Mouse (Mus musculus): Measurements from ENCODE around the gene Acadm. TPM values are rescaled to one million over a fixed set of nuclear protein-coding genes. Genes with fewer than 3 reads are reported as not detected.
A peak's percentile ranks its signal among the peaks of the same experiment; 100 is the strongest.

Acadm gene
- polyA plus RNA-seq, 1 experiment from 2014 or later: 57.6 TPM

DNA sequence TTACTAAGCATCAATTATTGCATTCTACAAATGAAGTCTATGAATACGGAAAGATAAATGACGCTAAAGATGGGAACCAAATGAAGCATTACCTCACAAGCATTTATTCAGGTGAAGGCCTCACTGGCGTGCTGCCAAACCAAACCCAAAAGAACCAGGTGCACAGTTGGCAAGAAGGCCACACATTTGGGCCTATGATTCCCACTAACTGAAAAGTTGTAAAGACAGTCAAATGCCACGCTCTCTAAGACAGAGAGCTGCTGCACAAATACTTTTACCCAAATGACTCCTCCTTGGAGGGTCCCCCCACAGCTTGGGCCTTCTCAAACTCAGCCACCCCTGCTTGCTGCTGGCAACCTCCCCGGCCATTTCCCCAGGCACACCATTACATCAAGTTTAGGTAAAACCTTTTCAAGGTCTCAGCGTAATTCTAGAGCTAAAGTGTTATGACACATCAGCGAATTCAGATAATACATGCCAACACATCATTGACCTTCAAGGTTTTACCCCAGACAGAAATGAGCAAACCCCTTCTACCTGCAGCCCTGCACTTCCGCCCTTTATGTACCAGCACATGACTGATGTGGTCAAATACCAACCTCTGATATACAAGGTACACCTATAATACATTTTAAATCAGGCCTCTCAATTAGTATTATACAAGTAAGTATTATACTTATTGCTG lies 33.1 kb downstream of the Acadm start:
- peak overlapping the region; percentile 89 for H3K4me3 ChIP-seq
- peak overlapping the region; percentile 87 for H3K4me2 ChIP-seq (replicated peaks)
- H3K9me3 ChIP-seq: no peaks in the 10 kb centered on the region
- ATAC-seq (ENCODE audit: low FRiP score, low read depth): no peak
- H3K27me3 ChIP-seq: no peaks in the 10 kb centered on the region
- peak overlapping the region; percentile 97 for H3K9ac ChIP-seq
- WGBS: 50% methylated on average over 8 of the region's 8 CpGs
- H3K4me1 ChIP-seq: peaks cover 48% of the 10 kb centered on the region
- H3K36me3 ChIP-seq: peaks cover 49% of the 10 kb centered on the region
- H3K27ac ChIP-seq: no peak overlapping the region

DNA sequence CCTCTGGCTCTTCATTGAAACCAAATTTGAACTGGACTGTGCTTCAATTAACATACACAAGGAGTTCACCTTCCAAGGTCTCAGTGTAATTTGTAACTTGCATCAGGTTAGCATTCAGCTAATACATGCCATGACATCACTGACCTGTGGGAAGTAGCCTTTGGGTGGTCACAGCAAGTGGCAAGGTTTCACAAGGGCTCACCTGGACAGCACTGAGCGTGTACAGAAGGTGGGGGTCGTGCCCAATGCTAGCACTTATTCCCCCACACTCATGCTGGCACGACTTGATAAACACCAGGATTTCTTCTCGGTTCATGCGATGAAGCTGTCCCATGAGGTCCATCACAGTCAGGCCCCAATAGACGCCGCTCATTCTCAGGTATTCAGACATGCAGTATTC lies 33.9 kb downstream of the Acadm start:
- Histone ChIP-seq H3K36me3 (peaks cover 58% of the 10 kb centered on the region), H3K9ac (peak overlapping the region; percentile 97), H3K4me2 (replicated peaks) (peak overlapping the region; percentile 87), H3K4me1 (peaks cover 48% of the 10 kb centered on the region), H3K27ac (no peak overlapping the region), H3K4me3 (peak overlapping the region; percentile 89), H3K27me3 (no peaks in the 10 kb centered on the region), H3K9me3 (no peaks in the 10 kb centered on the region)
- ATAC-seq (ENCODE audit: low FRiP score, low read depth): no peak
- 75% methylated on average over 7 of the region's 7 CpGs for WGBS

DNA sequence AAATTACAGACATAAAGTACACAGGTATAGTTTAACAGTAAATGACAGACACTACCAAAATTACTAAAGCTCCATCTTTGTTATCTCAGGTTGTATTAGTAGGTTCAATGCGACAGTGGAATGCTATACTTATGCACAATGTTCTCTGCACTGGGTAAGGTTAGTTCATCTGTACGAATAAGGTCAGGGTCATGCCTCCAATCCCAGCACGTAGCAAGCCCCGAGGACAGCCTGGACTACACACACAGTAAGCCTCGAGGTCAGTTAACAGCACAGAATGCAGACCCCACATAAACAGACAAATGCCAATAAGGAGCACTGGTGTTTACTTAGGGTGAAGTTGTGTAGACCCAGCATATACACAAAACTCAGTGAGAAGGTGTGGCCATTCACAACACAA lies 35.5 kb downstream of the Acadm start:
- peak overlapping the region; percentile 87 for H3K4me2 ChIP-seq (replicated peaks)
- ATAC-seq (ENCODE audit: low FRiP score, low read depth): no peak
- no peak overlapping the region for H3K4me3 ChIP-seq
- no peaks in the 10 kb centered on the region for H3K9me3 ChIP-seq
- no peaks in the 10 kb centered on the region for H3K27me3 ChIP-seq
- H3K27ac ChIP-seq: no peak overlapping the region
- H3K9ac ChIP-seq: no peak overlapping the region
- peaks cover 47% of the 10 kb centered on the region for H3K4me1 ChIP-seq
- whole genome bisulfite sequencing: 78% methylated on average over 5 of the region's 5 CpGs
- peaks cover 74% of the 10 kb centered on the region for H3K36me3 ChIP-seq

DNA sequence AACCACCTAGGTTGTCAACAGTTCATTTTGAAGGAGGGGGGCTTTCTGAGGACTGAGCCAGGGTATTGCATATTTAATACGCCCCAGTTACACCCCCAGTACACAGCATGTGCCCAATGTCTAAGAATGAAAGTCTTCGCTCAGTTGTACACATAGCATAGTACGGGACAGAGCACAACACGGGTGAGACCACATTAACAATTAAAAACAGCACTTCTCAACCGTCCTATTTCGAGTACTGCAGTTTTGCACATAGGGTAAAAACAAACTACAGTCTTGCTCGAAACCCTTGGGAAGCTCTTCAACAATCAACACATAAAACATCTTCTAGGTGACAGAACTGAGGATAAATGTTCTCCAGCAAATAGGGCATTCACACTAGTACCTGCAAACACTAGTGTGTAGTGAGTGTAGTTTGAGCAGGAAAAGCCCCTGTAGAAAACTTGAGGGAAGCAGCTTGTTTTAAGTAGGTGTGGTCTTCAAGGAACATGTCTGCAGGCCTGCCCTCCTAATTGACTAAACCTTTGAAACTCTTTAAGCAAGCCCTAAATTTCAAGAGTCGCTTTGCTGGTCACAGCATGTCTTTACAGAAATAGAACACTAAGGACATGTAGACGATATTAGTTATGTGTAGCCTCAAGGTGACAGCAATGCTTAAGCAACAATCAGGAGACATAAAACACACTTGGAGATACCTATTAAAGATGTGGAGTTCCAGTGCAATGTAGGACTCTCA lies 38.1 kb downstream of the Acadm start, which contains the start of gene Msh4:
Msh4 (minus strand) TSS at position 3 of the 736 bp plus-strand sequence.
- Histone ChIP-seq H3K27ac (no peak within 1 kb of the TSS; the same call in 1 of the 2 replicates), H3K4me1 (peaks cover 34% of the 10 kb centered on the region), H3K9ac (no peak within 1 kb of the TSS), H3K9me3 (no peaks in the 10 kb centered on the region), H3K36me3 (peaks cover 81% of the 10 kb centered on the region), H3K4me3 (no peak within 1 kb of the TSS), H3K4me2 (replicated peaks) (no peak within 1 kb of the TSS), H3K27me3 (no peaks in the 10 kb centered on the region)
- 81% methylated on average over 9 of the region's 9 CpGs for WGBS
- no peak for ATAC-seq (ENCODE audit: low FRiP score, low read depth)

DNA sequence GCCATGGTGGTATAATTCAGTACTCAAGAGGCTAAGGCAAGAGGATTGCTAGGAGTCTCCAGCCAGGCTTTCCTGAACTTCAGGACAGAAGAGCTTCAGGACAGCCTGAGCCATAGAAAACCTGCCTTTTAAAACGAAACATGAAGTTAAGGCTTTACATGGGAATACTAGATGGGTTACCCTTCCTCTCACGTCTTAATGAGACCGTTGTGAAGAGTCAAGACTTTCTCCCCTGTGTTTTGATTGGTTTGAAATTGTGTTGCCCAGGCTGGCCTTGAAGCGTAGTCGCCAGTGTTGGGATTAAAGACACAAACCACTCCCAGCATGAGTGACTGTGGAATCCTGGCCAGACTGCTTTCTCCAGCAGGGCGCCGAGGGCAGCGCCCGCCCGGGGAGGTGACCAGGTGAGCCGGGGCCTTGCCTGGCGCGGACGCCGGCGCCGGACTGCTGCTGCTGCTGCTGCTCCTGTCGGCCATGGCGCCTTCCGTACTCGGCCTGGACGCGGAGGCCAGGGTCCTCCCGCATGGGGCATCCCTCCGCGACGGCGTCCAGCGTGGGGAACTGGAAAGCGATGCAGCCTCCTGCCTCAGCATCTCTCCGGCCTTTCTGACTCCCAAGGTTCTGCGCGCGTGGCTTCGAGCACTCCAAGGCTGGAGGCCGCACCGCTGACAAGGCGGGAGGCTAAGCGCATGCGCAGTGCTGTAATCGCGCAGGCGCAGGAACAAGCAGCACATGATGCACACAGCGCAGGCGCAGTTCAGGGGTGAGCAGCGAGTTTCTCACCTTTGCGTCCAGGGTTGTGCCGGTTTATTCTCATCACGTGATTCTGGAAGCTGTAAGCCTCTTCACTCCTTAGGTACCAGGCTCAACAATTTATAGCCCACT lies 38.9 kb downstream of the Acadm start:
- ATAC-seq (ENCODE audit: low FRiP score, low read depth): no peak
- Histone ChIP-seq H3K27me3 (no peaks in the 10 kb centered on the region), H3K27ac (no peak overlapping the region; the same call in 1 of the 2 replicates), H3K4me3 (no peak overlapping the region), H3K4me1 (peaks cover 26% of the 10 kb centered on the region), H3K9ac (no peak overlapping the region), H3K9me3 (no peaks in the 10 kb centered on the region), H3K36me3 (peaks cover 73% of the 10 kb centered on the region), H3K4me2 (replicated peaks) (no peak overlapping the region)
- 86% methylated on average over 49 of the region's 49 CpGs for WGBS

DNA sequence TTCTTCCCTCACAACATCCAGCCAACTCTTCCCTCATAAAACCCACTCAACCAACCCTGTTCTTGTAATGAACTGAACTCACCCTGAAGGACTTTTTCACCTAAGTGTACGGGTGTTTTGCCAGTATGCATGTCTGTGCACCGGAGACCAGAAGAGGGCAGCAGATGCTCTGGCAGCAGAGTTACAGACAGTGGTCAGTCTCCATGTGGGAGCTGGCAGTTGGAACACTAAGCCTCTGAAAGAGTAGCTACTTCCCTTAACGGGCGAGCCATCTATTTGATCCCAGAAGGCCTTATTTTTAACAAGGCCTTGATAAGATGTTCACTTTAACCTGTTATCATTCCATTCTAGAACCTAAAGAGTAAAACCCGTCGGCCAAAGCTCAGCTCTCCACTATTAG lies 39.8 kb downstream of the Acadm start:
- Histone ChIP-seq H3K9ac (no peak overlapping the region), H3K36me3 (peaks cover 64% of the 10 kb centered on the region)
- ATAC-seq (ENCODE audit: low FRiP score, low read depth): no peak

DNA sequence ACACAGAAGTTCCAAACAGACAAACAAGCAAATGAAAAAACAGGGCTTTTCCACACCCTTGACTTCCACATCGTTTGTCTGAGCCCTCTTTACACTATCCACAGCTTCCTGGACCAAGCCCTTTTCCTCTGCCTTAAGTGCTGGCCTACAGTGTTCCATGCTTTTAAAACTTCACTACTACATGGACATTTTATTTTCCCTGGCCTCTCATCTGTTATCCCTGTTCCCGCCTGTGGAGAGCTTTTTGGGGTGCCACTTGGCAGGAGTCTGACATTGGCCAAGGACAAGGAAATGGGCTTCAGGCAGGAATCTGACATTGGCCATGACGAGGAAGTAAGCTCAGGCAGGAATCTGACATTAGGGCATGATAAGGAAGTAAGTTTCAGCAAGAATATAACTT lies 41.8 kb downstream of the Acadm start:
- no peak for ATAC-seq (ENCODE audit: low FRiP score, low read depth)
- H3K27ac ChIP-seq: no peak overlapping the region
- no peak overlapping the region for H3K4me3 ChIP-seq
- H3K9me3 ChIP-seq: no peaks in the 10 kb centered on the region
- no peak overlapping the region for H3K9ac ChIP-seq
- no peaks in the 10 kb centered on the region for H3K4me1 ChIP-seq
- H3K27me3 ChIP-seq: no peaks in the 10 kb centered on the region
- H3K36me3 ChIP-seq: peaks cover 44% of the 10 kb centered on the region
- WGBS: 68% methylated on average over 3 of the region's 3 CpGs
- H3K4me2 ChIP-seq (replicated peaks): no peak overlapping the region

More for the DNA sequence above, 39.8 kb downstream of the Acadm start:
- no peak overlapping the region for H3K4me3 ChIP-seq
- no peaks in the 10 kb centered on the region for H3K9me3 ChIP-seq
- peaks cover 17% of the 10 kb centered on the region for H3K4me1 ChIP-seq
- 71% methylated on average over 6 of the region's 6 CpGs for WGBS
- H3K27ac ChIP-seq: no peak overlapping the region
- H3K4me2 ChIP-seq (replicated peaks): no peak overlapping the region
- H3K27me3 ChIP-seq: no peaks in the 10 kb centered on the region

DNA sequence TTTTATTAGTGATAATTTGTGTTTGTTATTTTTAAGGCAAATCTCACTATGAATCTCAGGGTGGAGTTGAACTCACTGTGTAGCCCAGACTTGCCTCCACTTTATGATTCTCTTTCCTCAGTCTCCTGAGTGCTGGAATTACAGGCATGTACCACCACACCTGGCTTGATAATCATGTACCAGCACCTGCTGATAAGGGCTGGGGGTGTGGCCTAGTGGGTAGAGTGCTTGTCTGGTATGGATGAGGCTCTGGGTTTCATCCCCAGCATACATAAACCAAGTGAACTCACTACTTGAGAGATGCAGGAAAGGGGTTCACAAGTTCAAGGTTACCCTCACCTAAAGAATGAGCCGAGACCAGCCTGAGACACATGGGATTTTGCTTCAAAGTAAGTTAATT lies 42.5 kb downstream of the Acadm start:
- no peak for ATAC-seq (ENCODE audit: low FRiP score, low read depth)

DNA sequence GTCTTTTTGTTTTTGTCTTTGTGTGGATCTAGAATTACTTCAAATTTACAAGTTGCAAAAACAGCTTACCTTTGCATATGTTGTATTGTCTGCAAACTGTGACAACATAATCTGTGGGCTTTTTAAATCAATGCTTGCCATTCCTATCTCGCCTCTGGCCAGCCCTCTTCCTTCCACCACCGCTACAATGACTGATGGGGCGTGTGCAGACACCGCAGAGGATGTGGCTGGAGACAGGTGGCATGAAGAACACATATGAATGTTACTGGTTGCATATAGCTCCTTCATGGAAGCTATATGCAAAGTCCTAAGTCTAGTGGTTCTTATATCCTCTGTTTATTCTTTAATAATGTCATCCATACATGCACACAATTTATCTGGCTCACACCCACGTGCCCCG lies 47.2 kb downstream of the Acadm start:
- H3K4me1 ChIP-seq: no peaks in the 10 kb centered on the region
- WGBS: 76% methylated on average over 6 of the region's 6 CpGs
- H3K9ac ChIP-seq: no peak overlapping the region
- H3K4me2 ChIP-seq (replicated peaks): no peak overlapping the region
- H3K27ac ChIP-seq: no peak overlapping the region
- H3K9me3 ChIP-seq: no peaks in the 10 kb centered on the region
- H3K27me3 ChIP-seq: no peaks in the 10 kb centered on the region
- H3K36me3 ChIP-seq: no peaks in the 10 kb centered on the region
- no peak for ATAC-seq (ENCODE audit: low FRiP score, low read depth)
- H3K4me3 ChIP-seq: no peak overlapping the region

More for the DNA sequence above, 42.5 kb downstream of the Acadm start:
- Histone ChIP-seq H3K4me1 (no peaks in the 10 kb centered on the region), H3K36me3 (peaks cover 37% of the 10 kb centered on the region), H3K9ac (no peak overlapping the region), H3K9me3 (no peaks in the 10 kb centered on the region), H3K27me3 (no peaks in the 10 kb centered on the region), H3K4me3 (no peak overlapping the region), H3K27ac (no peak overlapping the region), H3K4me2 (replicated peaks) (no peak overlapping the region)
- 77% methylated on average over 1 of the region's 1 CpGs for WGBS

DNA sequence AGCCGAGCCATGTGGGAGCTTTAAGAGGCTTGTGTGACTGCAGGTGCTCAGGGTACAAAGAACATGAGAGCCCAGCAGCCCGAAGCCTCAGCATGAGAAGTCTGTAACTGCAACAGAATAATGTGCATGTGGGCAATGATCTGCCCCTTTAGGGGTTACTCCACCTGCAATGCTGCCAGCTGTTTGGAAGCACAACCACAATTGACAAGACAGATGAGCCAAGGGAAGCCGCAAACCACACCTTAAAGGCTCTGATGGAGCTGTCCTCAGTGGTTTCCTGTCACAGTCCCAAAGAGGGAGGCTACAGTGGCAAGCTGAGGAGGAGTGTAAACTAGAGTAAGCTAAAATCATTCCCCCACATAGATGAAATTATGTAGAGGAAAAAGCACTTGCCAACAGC lies 49.0 kb downstream of the Acadm start:
- H3K9ac ChIP-seq: no peak overlapping the region
- H3K4me3 ChIP-seq: no peak overlapping the region
- no peaks in the 10 kb centered on the region for H3K27me3 ChIP-seq
- ATAC-seq (ENCODE audit: low FRiP score, low read depth): no peak
- H3K36me3 ChIP-seq: no peaks in the 10 kb centered on the region
- no peaks in the 10 kb centered on the region for H3K9me3 ChIP-seq
- H3K27ac ChIP-seq: no peak overlapping the region
- no peaks in the 10 kb centered on the region for H3K4me1 ChIP-seq
- no peak overlapping the region for H3K4me2 ChIP-seq (replicated peaks)
- 83% methylated on average over 3 of the region's 3 CpGs for WGBS

DNA sequence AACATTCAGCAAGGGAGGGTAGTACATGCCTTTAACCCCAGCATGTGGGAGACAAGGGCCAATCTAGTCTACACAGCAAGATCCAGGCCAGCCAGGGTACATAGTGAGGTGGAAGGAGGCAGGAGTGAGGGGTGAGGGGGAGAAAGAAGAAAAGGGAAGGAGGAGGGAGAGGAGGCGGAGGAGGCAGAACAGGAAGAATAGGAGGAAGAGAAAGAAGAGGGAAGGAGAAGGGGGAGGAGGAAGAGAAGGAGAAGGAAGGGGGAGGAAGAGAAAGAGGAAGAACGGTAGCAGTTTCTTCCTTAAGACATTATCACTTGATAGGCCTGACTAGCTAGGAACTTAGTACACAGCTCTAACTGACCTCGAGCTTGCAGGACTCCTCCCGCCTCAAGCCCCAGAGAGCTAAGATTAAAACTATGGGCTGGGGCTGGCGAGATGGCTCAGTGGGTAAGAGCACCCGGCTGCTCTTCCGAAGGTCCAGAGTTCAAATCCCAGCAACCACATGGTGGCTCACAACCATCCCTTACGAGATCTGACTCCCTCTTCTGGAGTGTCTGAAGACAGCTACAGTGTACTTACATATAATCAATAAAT lies 55.1 kb downstream of the Acadm start:
- H3K9ac ChIP-seq: no peak overlapping the region
- ATAC-seq (ENCODE audit: low FRiP score, low read depth): no peak

More for the DNA sequence above, 55.1 kb downstream of the Acadm start:
- Histone ChIP-seq H3K36me3 (no peaks in the 10 kb centered on the region), H3K9me3 (no peaks in the 10 kb centered on the region), H3K4me1 (no peaks in the 10 kb centered on the region), H3K4me2 (replicated peaks) (no peak overlapping the region), H3K27ac (no peak overlapping the region), H3K27me3 (no peaks in the 10 kb centered on the region), H3K4me3 (no peak overlapping the region)
- WGBS: 87% methylated on average over 8 of the region's 8 CpGs
